Mouse (Mus musculus): Measurements from ENCODE around the gene Ccr10.
"Not testable (repeated sequence)": the region's sequence is repeated elsewhere in the genome, so short reads cannot be mapped to it uniquely, and the experiment has no call there.

The Ccr10 gene

GRCm38 (mm10) chr11:101124494-101124893 lies 50.7 kb downstream of the Ccr10 start:
- not testable (repeated sequence) for DNase-seq (ENCODE audit: low spot score)

Data from ovary, adult 18-20 months (tissue).